Mouse (Mus musculus): ENCODE measurements around the gene Usp49. TPM values are rescaled to one million over a fixed set of nuclear protein-coding genes. Genes with fewer than 3 reads are reported as not detected.
A peak's percentile ranks its signal among the peaks of the same experiment; 100 is the strongest.
"Not testable (repeated sequence)": the region's sequence is repeated elsewhere in the genome, so short reads cannot be mapped to it uniquely, and the experiment has no call there.

Gene Usp49
- polyA plus RNA-seq, 1 experiment from 2014 or later: 3.3 TPM

- Histone ChIP-seq H3K4me3 (replicated peaks) (peak overlapping the region; percentile 85), H3K9ac (peak overlapping the region; percentile 86), H3K9me3 (replicated peaks) (no peaks in the 10 kb centered on the region), H3K4me1 (replicated peaks) (peaks cover 81% of the 10 kb centered on the region), H3K4me2 (peak overlapping the region; percentile 88), H3K27me3 (no peaks in the 10 kb centered on the region), H3K36me3 (peaks cover 66% of the 10 kb centered on the region), H3K27ac (peak overlapping the region; percentile 91)
- ATAC-seq (ENCODE audit: low read depth) (no peak; the same call in 1 of the 2 replicates), DNase-seq (no peak)
- under 1% methylated on average over 13 of the region's 13 CpGs for WGBS (ENCODE audit: insufficient replicate concordance)
These were observed 18.9 kb upstream of the Usp49 start for GRCm38 (mm10) chr17:47611661-47611982.

- H3K9me3 ChIP-seq (replicated peaks): no peaks in the 10 kb centered on the region
- no peak for DNase-seq
- 0 out of 2 replicates have a peak overlapping the region, but pooled peaks have one; percentile 88 for H3K4me2 ChIP-seq
- no peak overlapping the region for H3K27ac ChIP-seq
- ATAC-seq (ENCODE audit: low read depth): no peak
- H3K27me3 ChIP-seq: no peaks in the 10 kb centered on the region
- H3K4me3 ChIP-seq (replicated peaks): no peak overlapping the region; the same call in 1 of the 2 replicates
- H3K9ac ChIP-seq: no peak overlapping the region
- WGBS (ENCODE audit: insufficient replicate concordance): 81% methylated on average over 1 of the region's 1 CpGs
- H3K4me1 ChIP-seq (replicated peaks): peaks cover 87% of the 10 kb centered on the region
- peaks cover 62% of the 10 kb centered on the region for H3K36me3 ChIP-seq
These were observed 16.5 kb upstream of the Usp49 start for GRCm38 (mm10) chr17:47614018-47614417.

- 91% methylated on average over 8 of the region's 8 CpGs for WGBS (ENCODE audit: insufficient replicate concordance)
- ATAC-seq (ENCODE audit: low read depth) (no peak), DNase-seq (no peak)
- H3K9me3 ChIP-seq (replicated peaks): no peaks in the 10 kb centered on the region
- H3K4me1 ChIP-seq (replicated peaks): peaks cover 74% of the 10 kb centered on the region
- peak overlapping the region; percentile 58 for H3K4me2 ChIP-seq
- peak overlapping the region; percentile 99 for H3K27ac ChIP-seq
- H3K27me3 ChIP-seq: no peaks in the 10 kb centered on the region
- peaks cover 79% of the 10 kb centered on the region for H3K36me3 ChIP-seq
- H3K9ac ChIP-seq: peak overlapping the region; percentile 67
- H3K4me3 ChIP-seq (replicated peaks): no peak overlapping the region
These were observed 14.4 kb upstream of the Usp49 start for GRCm38 (mm10) chr17:47616119-47616518.

GRCm38 (mm10) chr17:47616652-47617051 lies 13.8 kb upstream of the Usp49 start:
- 75% methylated on average over 4 of the region's 4 CpGs for WGBS (ENCODE audit: insufficient replicate concordance)
- peak overlapping the region; percentile 12; the same call in 1 of the 2 replicates for H3K4me3 ChIP-seq (replicated peaks)
- ATAC-seq (ENCODE audit: low read depth): no peak
- H3K9me3 ChIP-seq (replicated peaks): no peaks in the 10 kb centered on the region
- no peaks in the 10 kb centered on the region for H3K27me3 ChIP-seq
- H3K9ac ChIP-seq: peak overlapping the region; percentile 67
- H3K4me1 ChIP-seq (replicated peaks): peaks cover 74% of the 10 kb centered on the region
- DNase-seq: no peak
- peak overlapping the region; percentile 58 for H3K4me2 ChIP-seq
- H3K27ac ChIP-seq: peak overlapping the region; percentile 99
- H3K36me3 ChIP-seq: peaks cover 85% of the 10 kb centered on the region

- WGBS (ENCODE audit: insufficient replicate concordance): 36% methylated on average over 9 of the region's 9 CpGs
- ATAC-seq (ENCODE audit: low read depth): peak; percentile 99
- peak; percentile 78 for DNase-seq
- Histone ChIP-seq H3K4me1 (replicated peaks) (peaks cover 64% of the 10 kb centered on the region), H3K27me3 (no peaks in the 10 kb centered on the region), H3K4me3 (replicated peaks) (peak overlapping the region; percentile 25), H3K9me3 (replicated peaks) (no peaks in the 10 kb centered on the region), H3K4me2 (peak overlapping the region; percentile 58), H3K27ac (peak overlapping the region; percentile 99), H3K36me3 (peaks cover 94% of the 10 kb centered on the region), H3K9ac (peak overlapping the region; percentile 67)
These were observed 12.7 kb upstream of the Usp49 start for GRCm38 (mm10) chr17:47617605-47618307.

GRCm38 (mm10) chr17:47618556-47619311 lies 11.8 kb upstream of the Usp49 start:
- H3K9me3 ChIP-seq (replicated peaks): no peaks in the 10 kb centered on the region

GRCm38 (mm10) chr17:47622912-47623554 lies 7.5 kb upstream of the Usp49 start:
- no peak overlapping the region for H3K27ac ChIP-seq
- WGBS (ENCODE audit: insufficient replicate concordance): 91% methylated on average over 14 of the region's 14 CpGs
- no peaks in the 10 kb centered on the region for H3K9me3 ChIP-seq (replicated peaks)
- no peak overlapping the region for H3K4me2 ChIP-seq
- no peaks in the 10 kb centered on the region for H3K27me3 ChIP-seq
- H3K4me3 ChIP-seq (replicated peaks): no peak overlapping the region
- peaks cover 93% of the 10 kb centered on the region for H3K36me3 ChIP-seq
- H3K4me1 ChIP-seq (replicated peaks): peaks cover 23% of the 10 kb centered on the region
- DNase-seq (no peak), ATAC-seq (ENCODE audit: low read depth) (no peak)
- H3K9ac ChIP-seq: no peak overlapping the region

More at GRCm38 (mm10) chr17:47618556-47619311, 11.8 kb upstream of the Usp49 start:
- H3K27me3 ChIP-seq: no peaks in the 10 kb centered on the region
- H3K27ac ChIP-seq: peak overlapping the region; percentile 99
- 83% methylated on average over 13 of the region's 13 CpGs for WGBS (ENCODE audit: insufficient replicate concordance)
- no peak for ATAC-seq (ENCODE audit: low read depth)
- peak overlapping the region; percentile 24; the same call in 1 of the 2 replicates for H3K4me2 ChIP-seq
- peaks cover 94% of the 10 kb centered on the region for H3K36me3 ChIP-seq
- H3K4me1 ChIP-seq (replicated peaks): peaks cover 55% of the 10 kb centered on the region
- DNase-seq: no peak
- peak overlapping the region; percentile 39; the same call in 1 of the 2 replicates for H3K9ac ChIP-seq
- no peak overlapping the region for H3K4me3 ChIP-seq (replicated peaks)

GRCm38 (mm10) chr17:47624572-47624971 lies 5.9 kb upstream of the Usp49 start:
- H3K36me3 ChIP-seq: peaks cover 79% of the 10 kb centered on the region
- WGBS (ENCODE audit: insufficient replicate concordance): 87% methylated on average over 5 of the region's 5 CpGs
- not testable (repeated sequence) for ATAC-seq (ENCODE audit: low read depth); H3K4me2 ChIP-seq; H3K9ac ChIP-seq; H3K27me3 ChIP-seq; H3K27ac ChIP-seq; DNase-seq; H3K9me3 ChIP-seq (replicated peaks); H3K4me3 ChIP-seq (replicated peaks)
- peaks cover 18% of the 10 kb centered on the region for H3K4me1 ChIP-seq (replicated peaks)

- DNase-seq (no peak), ATAC-seq (ENCODE audit: low read depth) (no peak)
- Histone ChIP-seq H3K36me3 (peaks cover 74% of the 10 kb centered on the region), H3K4me3 (replicated peaks) (no peak overlapping the region), H3K27me3 (no peaks in the 10 kb centered on the region), H3K9me3 (replicated peaks) (no peaks in the 10 kb centered on the region), H3K4me2 (no peak overlapping the region), H3K27ac (no peak overlapping the region), H3K9ac (no peak overlapping the region), H3K4me1 (replicated peaks) (peaks cover 20% of the 10 kb centered on the region)
- 98% methylated on average over 2 of the region's 2 CpGs for WGBS (ENCODE audit: insufficient replicate concordance)
These were observed 5.4 kb upstream of the Usp49 start for GRCm38 (mm10) chr17:47625088-47625487.

- Histone ChIP-seq H3K4me1 (replicated peaks) (peaks cover 29% of the 10 kb centered on the region), H3K9me3 (replicated peaks) (no peaks in the 10 kb centered on the region), H3K9ac (no peak overlapping the region), H3K4me3 (replicated peaks) (no peak overlapping the region), H3K4me2 (no peak overlapping the region), H3K27ac (no peak overlapping the region), H3K36me3 (peaks cover 64% of the 10 kb centered on the region), H3K27me3 (no peaks in the 10 kb centered on the region)
- WGBS (ENCODE audit: insufficient replicate concordance): 88% methylated on average over 5 of the region's 5 CpGs
- no peak for ATAC-seq (ENCODE audit: low read depth)
- no peak for DNase-seq
These were observed 4.5 kb upstream of the Usp49 start for GRCm38 (mm10) chr17:47626031-47626430.

GRCm38 (mm10) chr17:47627791-47628190 lies 2.7 kb upstream of the Usp49 start:
- DNase-seq: no peak
- H3K27me3 ChIP-seq: no peaks in the 10 kb centered on the region
- peak overlapping the region; percentile 99 for H3K4me2 ChIP-seq
- ATAC-seq (ENCODE audit: low read depth): no peak
- H3K9ac ChIP-seq: peak overlapping the region; percentile 90
- H3K36me3 ChIP-seq: peaks cover 47% of the 10 kb centered on the region
- 63% methylated on average over 2 of the region's 2 CpGs for WGBS (ENCODE audit: insufficient replicate concordance)
- peak overlapping the region; percentile 94 for H3K27ac ChIP-seq
- no peaks in the 10 kb centered on the region for H3K9me3 ChIP-seq (replicated peaks)
- H3K4me3 ChIP-seq (replicated peaks): peak overlapping the region; percentile 72
- peaks cover 45% of the 10 kb centered on the region for H3K4me1 ChIP-seq (replicated peaks)
